Mouse (Mus musculus) intestine, postnatal 0 days (tissue): ENCODE measurements around the gene Gm10337. TPM values are rescaled to one million over a fixed set of nuclear protein-coding genes. Genes with fewer than 3 reads are reported as not detected.

Source experiments
- ATAC-seq: fragments of 200-750 bp; cut with Nextera tagmentation; 2 replicates; pipeline ENCODE4 v1.8.0; 2017; ENCODE audit warnings: mild to moderate bottlenecking, moderate TSS enrichment, moderate library complexity
- H3K27ac ChIP-seq: fragments of 300-500 bp; sonication (generic); 2 replicates; pipeline ENCODE4 v1.5.1; 2014; ENCODE audit warnings: mild to moderate bottlenecking, low read depth, low read length, moderate library complexity
- H3K27me3 ChIP-seq: fragments of 300-500 bp; sonication (generic); replicated peaks from 2 replicates; pipeline ENCODE4 v1.6.1; 2014; ENCODE audit warnings: low read length, mixed read lengths; ENCODE audit not compliant: control insufficient read depth, insufficient read depth
- H3K36me3 ChIP-seq: fragments of 300-500 bp; sonication (generic); 2 replicates; pipeline ENCODE4 v1.6.1; 2014; ENCODE audit warnings: mild to moderate bottlenecking, moderate library complexity; ENCODE audit not compliant: control insufficient read depth, insufficient read depth
- H3K4me1 ChIP-seq: fragments of 300-500 bp; sonication (generic); replicated peaks from 2 replicates; pipeline ENCODE4 v1.6.1; 2014; ENCODE audit warnings: antibody characterized with exemption, low read length, mixed read lengths; ENCODE audit not compliant: control insufficient read depth, insufficient read depth
- H3K4me2 ChIP-seq: fragments of 300-500 bp; sonication (generic); replicated peaks from 2 replicates; pipeline ENCODE4 v1.6.1; 2014; ENCODE audit warnings: low read depth, mild to moderate bottlenecking, moderate library complexity
- H3K4me3 ChIP-seq: fragments of 300-500 bp; sonication (generic); 2 replicates; pipeline ENCODE4 v1.5.1; 2014; ENCODE audit warnings: low read depth, low read length
- H3K9ac ChIP-seq: fragments of 300-500 bp; sonication (generic); 2 replicates; pipeline ENCODE4 v1.6.1; 2014; ENCODE audit warnings: mild to moderate bottlenecking, low read depth, low read length
- H3K9me3 ChIP-seq: fragments of 300-500 bp; sonication (generic); 2 replicates; pipeline ENCODE4 v1.6.1; 2016; ENCODE audit warnings: mixed run types; ENCODE audit not compliant: control insufficient read depth
- CTCF ChIP-seq: sonication (generic); IDR thresholded peaks from 2 replicates; pipeline ENCODE4 v1.5.1; 2016; ENCODE audit warnings: low read depth, mild to moderate bottlenecking, control low read depth, antibody characterized with exemption, moderate library complexity
- WGBS: fragments of 180-500 bp; shearing (Covaris S2); extraction: QIAGEN DNeasy Blood & Tissue Kit; methylation state at CpG from one replicate; pipeline ENCODE4 v1.1.7; 2014; 5-methylcytosine and 5-hydroxymethylcytosine counted together
- polyA plus RNA-seq: library from polyadenylated mRNA; unstranded; fragments of >200 nt; fragmentation: Nextera tagmentation; extraction: Ambion mirVana; gene quantifications from 2 replicates; pipeline ENCODE4 v1.2.1, GENCODE M21; 2015

The Gm10337 gene
- polyA plus RNA-seq, 1 experiment from 2014 or later: not detected

DNA sequence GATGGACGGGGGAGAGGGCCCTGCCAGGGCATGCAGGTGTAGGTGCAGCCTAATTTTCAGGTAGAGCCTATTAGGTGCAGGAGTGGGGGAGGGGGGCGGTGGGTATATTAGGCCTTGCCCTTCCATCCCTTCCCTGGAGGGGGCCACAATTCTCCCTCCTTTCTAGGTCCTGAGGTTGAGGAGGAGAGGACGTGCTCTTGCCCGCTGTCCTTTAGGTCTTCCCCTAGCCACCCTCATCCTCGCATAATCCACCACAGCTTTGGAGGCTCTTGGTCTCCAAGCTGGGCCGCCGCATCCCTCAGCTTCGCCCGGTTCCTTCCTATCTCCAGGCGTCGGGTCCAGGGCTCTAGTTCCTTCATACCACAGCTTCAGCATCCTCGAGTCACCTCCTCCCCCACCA is 12.8 kb downstream of the Gm10337 start:
- peak overlapping the region; percentile 65 for H3K4me3 ChIP-seq
- H3K4me1 ChIP-seq: no peaks in the 10 kb centered on the region
- WGBS: 3% methylated on average over 12 of the region's 12 CpGs
- no peak for TF ChIP-seq CTCF
- peak overlapping the region; percentile 79 for H3K4me2 ChIP-seq
- H3K27ac ChIP-seq: peak overlapping the region; percentile 46; the same call in 1 of the 2 replicates
- peak overlapping the region; percentile 53 for H3K9ac ChIP-seq
- H3K9me3 ChIP-seq: no peaks in the 10 kb centered on the region
- no peaks in the 10 kb centered on the region for H3K27me3 ChIP-seq
- ATAC-seq: no peak
- H3K36me3 ChIP-seq: no peaks in the 10 kb centered on the region; the same call in 1 of the 2 replicates

DNA sequence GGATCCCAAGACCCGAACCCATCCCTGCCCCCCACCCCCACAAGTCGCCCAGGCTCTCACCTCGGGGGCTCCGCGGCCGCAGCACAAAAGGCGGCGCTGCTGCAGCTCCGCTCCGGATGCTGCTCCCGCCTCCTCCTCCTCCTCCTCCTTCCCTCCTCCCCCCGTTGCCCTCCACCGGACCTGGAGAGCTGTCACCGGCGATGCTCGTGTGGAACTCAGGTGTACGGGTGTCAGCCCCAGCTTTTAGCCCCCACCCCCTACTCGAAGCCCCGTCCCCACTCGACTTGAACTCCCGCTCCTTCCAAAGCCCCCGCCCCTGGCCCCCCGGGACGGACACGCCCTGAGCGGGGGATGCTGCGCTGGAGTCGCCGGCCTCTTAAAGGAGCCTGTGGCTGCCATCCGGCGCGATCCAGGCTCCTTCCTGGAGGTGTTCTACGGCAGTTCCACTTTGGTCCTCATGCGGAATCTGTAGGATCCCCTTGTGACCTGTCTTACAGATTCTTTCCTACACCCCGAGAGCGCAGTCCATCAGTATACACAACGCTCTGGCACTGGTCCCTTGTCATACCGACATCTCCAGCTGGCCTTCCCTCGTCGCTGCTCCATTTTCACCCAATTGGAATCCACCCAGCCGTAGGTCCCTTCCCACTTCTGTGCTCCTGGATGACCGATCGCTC is 13.3 kb downstream of the Gm10337 start, which contains the start of gene Map3k12:
Gene Map3k12, minus strand, starts transcription at position 337 of the 677 bp plus-strand sequence.
- Histone ChIP-seq H3K27ac (peak within 1 kb of the TSS; percentile 46; the same call in 1 of the 2 replicates), H3K9ac (peak within 1 kb of the TSS; percentile 53), H3K4me3 (peak within 1 kb of the TSS; percentile 65), H3K36me3 (peaks cover 4% of the 10 kb centered on the region; the same call in 1 of the 2 replicates), H3K4me2 (peak within 1 kb of the TSS; percentile 79), H3K27me3 (no peaks in the 10 kb centered on the region), H3K4me1 (no peaks in the 10 kb centered on the region), H3K9me3 (no peaks in the 10 kb centered on the region)
- peak; percentile 43 for TF ChIP-seq CTCF
- no peak for ATAC-seq
- WGBS: under 1% methylated on average over 43 of the region's 43 CpGs

DNA sequence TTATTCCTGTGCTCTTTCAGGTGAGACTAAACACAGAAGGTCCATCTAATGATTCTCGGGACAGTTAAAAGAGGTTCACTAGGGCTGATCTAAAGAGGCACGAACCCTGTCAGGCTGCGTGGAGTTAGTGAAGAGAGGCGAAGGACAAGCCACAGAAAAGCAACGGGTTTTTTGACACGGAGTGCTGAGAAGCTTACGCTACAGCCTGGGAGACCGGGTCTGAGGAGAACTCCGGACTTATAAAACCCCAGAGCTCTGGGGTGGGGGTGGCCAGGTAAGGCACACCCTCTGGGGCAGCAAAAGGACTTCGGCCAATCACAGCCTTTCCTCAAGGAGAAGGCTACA is 14.1 kb downstream of the Gm10337 start:
- ATAC-seq: no peak
- WGBS: under 1% methylated on average over 10 of the region's 10 CpGs
- Histone ChIP-seq H3K9me3 (no peaks in the 10 kb centered on the region), H3K4me3 (peak overlapping the region; percentile 65), H3K4me1 (no peaks in the 10 kb centered on the region), H3K4me2 (peak overlapping the region; percentile 79), H3K27me3 (no peaks in the 10 kb centered on the region), H3K9ac (peak overlapping the region; percentile 5; the same call in 1 of the 2 replicates), H3K27ac (peak overlapping the region; percentile 46; the same call in 1 of the 2 replicates), H3K36me3 (peaks cover 10% of the 10 kb centered on the region)
- TF ChIP-seq CTCF: no peak

DNA sequence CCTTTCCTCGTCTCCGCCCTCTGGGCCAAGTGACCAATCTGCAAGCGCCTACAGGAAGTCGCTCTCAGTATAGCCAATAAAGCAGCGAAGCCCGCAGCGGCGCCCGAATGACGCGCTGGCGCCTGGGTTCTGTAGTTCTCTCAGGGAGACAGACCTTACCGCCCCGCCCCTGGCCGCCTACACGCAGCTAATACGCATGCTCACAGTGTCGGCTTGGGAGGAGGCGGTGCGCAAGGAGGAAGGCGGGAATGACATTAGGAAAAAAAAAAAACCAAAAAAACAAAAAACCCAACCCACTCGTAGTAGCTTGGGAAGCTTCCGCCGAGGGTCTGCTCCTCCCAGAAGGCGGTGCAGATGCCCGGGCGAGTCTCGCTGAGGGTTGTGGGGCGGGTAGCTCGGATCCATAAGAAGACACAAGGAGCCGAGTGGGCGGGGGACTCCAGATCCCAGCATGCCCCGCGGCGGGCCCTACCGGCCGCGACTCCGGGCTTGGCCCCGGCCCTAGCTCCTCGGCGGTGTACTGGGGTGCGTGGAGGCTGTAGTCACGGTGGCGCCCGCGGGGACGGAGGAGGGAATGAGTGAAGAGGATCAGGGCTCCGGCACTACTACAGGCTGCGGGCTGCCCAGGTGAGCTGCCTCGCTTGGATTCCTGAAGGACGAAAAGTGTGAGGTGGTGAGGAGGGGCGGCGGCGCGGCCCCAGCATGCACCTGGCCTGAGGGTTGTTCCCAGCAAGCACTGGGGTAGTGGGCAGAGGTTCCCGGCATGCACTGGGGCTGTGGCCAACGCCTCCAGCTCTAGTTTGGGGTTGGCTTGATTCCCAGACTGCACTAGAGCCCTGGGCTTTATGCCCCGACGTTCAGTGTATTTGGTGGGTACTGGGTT is 14.7 kb downstream of the Gm10337 start, which contains the start of gene Tarbp2:
Gene Tarbp2, plus strand, starts transcription at position 217 of the 883 bp plus-strand sequence.
- Histone ChIP-seq H3K27me3 (no peaks in the 10 kb centered on the region), H3K9ac (peak within 1 kb of the TSS; percentile 74), H3K4me2 (peak within 1 kb of the TSS; percentile 79), H3K4me1 (no peaks in the 10 kb centered on the region), H3K4me3 (peak within 1 kb of the TSS; percentile 65), H3K36me3 (peaks cover 14% of the 10 kb centered on the region), H3K9me3 (no peaks in the 10 kb centered on the region), H3K27ac (peak within 1 kb of the TSS; percentile 98)
- no peak for TF ChIP-seq CTCF
- ATAC-seq: peak; percentile 94
- WGBS: under 1% methylated on average over 57 of the region's 60 CpGs

DNA sequence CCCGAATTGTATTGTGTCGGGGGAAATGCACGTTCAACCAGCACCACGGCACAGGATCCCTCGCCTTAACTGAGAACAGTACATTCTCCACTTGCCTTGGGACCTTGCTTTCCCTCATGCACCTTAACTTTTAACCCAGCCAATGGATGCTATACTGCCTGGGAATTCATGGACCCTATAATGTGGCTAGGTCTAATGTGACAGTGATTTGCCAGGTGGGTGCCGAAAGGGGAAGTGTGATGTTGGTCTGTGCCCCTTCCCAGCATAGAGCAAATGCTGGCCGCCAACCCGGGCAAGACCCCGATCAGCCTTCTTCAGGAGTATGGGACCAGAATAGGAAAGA is 15.3 kb downstream of the Gm10337 start:
- peak overlapping the region; percentile 74 for H3K9ac ChIP-seq
- ATAC-seq: no peak
- H3K4me1 ChIP-seq: no peaks in the 10 kb centered on the region
- H3K9me3 ChIP-seq: no peaks in the 10 kb centered on the region
- WGBS: 10% methylated on average over 9 of the region's 9 CpGs
- no peaks in the 10 kb centered on the region for H3K27me3 ChIP-seq
- no peak for TF ChIP-seq CTCF
- peak overlapping the region; percentile 98 for H3K27ac ChIP-seq
- H3K4me3 ChIP-seq: peak overlapping the region; percentile 65
- peak overlapping the region; percentile 79 for H3K4me2 ChIP-seq
- H3K36me3 ChIP-seq: peaks cover 18% of the 10 kb centered on the region
